Mouse (Mus musculus) embryo, embryonic 10 days (tissue): ENCODE measurements at regions not wholly inside any gene's neighbourhood (a gene's known extent, or its start where the extent isn't known, plus 50 kb on each side); places are given as distances from the start of the nearest gene placed in this dataset.
"Not testable (repeated sequence)": the region's sequence is repeated elsewhere in the genome, so short reads cannot be mapped to it uniquely, and the experiment has no call there.

Source experiments
- DNase-seq: peaks from one replicate; pipeline ENCODE4 v3.0.0-alpha.2; 2015; ENCODE audit warnings: low spot score

- no peak for DNase-seq
Measured at GRCm38 (mm10) chr3:17001871-17002270, 946.3 kb upstream of the Cypt12 start.

- peak; percentile 8 for DNase-seq
Measured at GRCm38 (mm10) chr3:17003136-17003535, 945.1 kb upstream of the Cypt12 start.

DNA sequence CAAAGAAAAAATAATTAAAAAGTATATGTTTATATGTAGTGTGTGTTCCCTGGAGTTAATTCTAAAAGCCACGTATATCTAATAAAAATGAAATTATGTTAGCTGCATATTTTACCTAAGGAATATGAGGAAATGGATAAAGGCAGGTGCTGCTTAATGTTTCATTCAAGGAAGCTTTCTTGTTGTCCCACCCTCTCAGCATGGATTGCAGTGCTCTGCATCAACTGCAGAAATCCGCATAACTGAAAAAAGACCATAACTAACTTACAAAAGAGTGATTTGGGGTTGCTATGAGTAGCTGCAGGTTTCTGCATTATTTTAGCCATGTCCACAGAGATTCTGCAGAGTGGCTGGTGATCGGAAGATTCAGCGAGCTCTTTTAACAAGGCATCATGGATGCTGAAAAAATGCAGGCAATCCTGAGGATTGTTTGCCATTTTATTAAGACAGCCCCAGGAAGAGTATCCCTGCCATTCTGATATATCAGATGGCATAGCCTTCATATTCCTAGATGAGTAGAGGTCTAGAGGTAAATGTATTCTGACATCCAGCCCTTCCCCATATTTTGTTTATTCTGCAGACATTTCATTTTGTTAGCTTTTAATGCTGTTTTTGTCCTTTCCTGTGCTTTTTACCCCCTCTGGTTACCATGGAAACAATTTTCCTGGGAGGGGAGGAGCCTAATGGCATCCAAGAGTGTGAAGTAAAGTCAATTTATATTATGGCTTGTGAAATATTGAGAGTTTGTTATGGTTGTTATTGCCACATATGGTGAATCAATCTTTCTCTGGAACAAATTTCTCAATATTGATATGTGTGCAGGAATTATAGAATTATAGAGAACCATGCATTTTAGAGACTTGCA lies 933.8 kb upstream of the Cypt12 start:
- no peak for DNase-seq

DNA sequence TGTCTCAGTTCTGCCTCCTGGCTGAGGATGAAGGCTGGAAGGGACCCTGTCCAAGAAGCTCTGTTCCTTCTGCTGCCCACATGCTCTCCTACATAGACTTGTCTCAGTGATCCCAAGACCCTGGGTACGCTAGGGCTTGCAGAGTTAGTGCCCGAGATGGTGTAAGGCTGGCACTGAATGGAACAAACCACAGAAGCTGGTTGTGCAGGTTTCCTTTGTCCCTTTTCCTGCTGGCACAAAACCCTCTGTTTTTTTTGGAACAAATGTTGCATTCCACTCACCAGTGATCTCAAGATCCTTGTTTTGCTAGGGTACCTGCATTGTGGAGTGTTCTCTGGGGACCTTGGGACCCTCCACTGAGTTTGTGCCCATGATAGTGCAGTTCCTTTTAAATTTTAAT lies 897.4 kb upstream of the Cypt12 start:
- DNase-seq, result no peak

GRCm38 (mm10) chr3:17058381-17058780 lies 889.8 kb upstream of the Cypt12 start:
- not testable (repeated sequence) for DNase-seq

- peak; percentile 5 for DNase-seq
Measured at GRCm38 (mm10) chr3:17106261-17106660, 841.9 kb upstream of the Cypt12 start.
